Mouse (Mus musculus): ENCODE results near the gene Ccs. TPM values are rescaled to one million over a fixed set of nuclear protein-coding genes. Genes with fewer than 3 reads are reported as not detected.
A peak's percentile ranks its signal among the peaks of the same experiment; 100 is the strongest.
"Not testable (repeated sequence)": the region's sequence is repeated elsewhere in the genome, so short reads cannot be mapped to it uniquely, and the experiment has no call there.

Ccs gene
- polyA plus RNA-seq, 1 experiment = 64.9 TPM

DNA sequence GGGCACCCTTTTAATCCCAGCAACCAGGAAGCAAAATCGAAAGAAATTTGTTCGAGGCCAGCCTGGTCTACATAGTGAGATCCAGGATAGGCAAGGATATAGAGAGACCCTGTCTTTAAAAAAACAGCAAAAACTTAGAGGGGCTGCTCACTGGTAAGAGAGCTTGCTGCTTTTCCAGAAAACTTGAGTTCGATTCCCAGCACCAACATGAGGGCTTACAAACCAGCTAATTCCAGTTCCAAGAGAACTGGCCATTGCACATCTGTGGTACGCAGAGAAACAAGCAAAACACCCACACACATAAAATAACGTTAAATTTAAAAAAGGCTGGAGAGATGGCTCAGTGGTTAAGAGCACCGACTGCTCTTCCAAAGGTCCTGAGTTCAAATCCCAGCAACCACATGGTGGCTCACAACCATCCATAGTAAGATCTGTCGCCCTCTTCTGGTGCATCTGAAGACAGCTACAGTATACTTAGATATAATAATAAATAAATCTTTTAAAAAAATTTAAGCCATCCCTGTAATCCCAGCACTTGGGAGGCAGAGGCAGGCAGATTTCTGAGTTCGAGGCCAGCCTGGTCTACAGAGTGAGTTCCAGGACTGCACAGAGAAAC, 26.7 kb downstream of the Ccs start:
- H3K27ac ChIP-seq (replicated peaks; ENCODE audit: low read depth, low read length); H3K4me1 ChIP-seq (ENCODE audit: control insufficient read depth, insufficient read depth, insufficient read length, low read length): not testable (repeated sequence)
- H3K4me3 ChIP-seq (ENCODE audit: insufficient read depth, low read depth, low read length) = peak overlapping the region; percentile 81

DNA sequence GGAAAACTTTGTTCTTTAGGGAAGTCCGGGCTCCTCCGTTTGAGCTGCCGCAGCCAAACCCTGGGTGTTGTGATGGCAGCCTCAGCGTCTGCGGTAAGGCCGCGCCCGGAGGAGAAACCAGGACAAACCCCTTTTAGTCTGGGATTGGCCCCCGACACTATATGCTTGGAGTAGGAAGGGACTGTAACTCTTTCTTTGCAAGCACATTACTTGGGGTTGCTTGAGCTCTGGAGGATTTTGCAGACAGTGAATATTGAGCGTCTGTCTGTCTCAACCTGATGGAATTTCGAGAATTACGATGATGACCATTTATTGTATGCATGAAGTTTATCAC, 27.3 kb downstream of the Ccs start:
- H3K4me1 ChIP-seq (ENCODE audit: control insufficient read depth, insufficient read depth, insufficient read length, low read length) = peaks cover 2% of the 10 kb centered on the region
- peak overlapping the region; percentile 81 for H3K4me3 ChIP-seq (ENCODE audit: insufficient read depth, low read depth, low read length)
- H3K27ac ChIP-seq (replicated peaks; ENCODE audit: low read depth, low read length) = peak overlapping the region; percentile 83

DNA sequence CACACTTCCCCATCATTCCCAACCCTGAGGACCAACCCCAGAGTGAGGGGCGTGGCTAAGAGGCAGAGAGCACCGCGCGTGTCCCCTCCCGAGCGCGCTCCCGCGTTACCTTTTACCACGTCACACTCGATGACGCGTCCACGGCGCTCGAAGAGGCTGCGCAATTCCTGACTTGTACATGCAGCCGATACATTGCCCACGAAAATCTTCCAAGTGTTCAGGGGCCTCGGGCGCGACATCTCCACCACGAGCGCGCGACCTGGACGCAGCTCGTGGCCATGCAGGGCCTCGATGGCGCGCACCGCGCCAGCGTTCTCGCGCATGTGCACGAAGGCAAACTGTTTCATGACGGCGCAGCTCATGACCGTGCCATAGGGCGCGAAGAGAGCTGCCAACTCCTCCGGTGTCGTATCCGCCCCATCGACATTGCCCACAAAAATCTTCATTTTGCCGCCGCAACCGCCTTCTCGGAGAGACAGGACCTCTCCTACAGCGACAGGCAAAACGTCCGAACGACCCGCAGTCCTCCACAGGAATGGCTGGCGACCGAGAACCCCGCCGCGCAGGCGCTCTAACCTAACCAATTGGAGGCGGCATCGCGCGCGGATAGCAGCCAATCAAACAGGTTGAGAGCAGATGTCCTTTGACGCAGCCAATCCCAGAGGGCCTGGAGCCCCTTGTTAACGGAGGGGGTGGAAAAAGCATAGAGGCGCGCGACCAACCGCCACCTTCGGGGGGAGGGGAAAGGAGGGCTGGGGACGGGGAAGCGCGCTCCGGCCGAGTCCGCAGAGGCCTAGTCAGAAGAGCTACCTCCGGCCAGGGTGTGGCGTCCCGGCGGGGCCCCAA, 27.8 kb downstream of the Ccs start, which contains the start of the genes Gm21992 and Rbm14:
TSS of gene Gm21992 (minus strand) at position 550 of the 846 bp plus-strand sequence.
TSS of gene Rbm14 (minus strand) at position 572 of the 846 bp plus-strand sequence.
- Histone ChIP-seq H3K4me1 (ENCODE audit: control insufficient read depth, insufficient read depth, insufficient read length, low read length) (peaks cover 2% of the 10 kb centered on the region), H3K4me3 (ENCODE audit: insufficient read depth, low read depth, low read length) (peak within 1 kb of the TSS; percentile 86), H3K27ac (replicated peaks; ENCODE audit: low read depth, low read length) (peak within 1 kb of the TSS; percentile 91)

DNA sequence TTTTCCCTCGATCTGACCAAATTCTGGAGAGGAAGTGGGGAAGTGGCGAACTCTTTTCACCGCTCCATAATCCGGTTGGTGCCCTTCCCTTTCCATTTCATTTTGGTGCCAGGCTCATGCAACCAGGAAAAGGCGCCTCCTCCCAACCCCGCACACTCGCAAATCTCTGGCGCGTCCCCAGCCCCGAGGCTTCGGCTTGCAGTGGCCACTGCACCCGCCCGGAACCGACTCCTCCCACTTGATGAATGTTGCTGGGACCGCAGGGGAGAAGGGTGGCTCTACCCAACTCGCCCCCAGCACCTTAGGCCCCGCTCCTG, 28.4 kb downstream of the Ccs start:
- Histone ChIP-seq H3K27ac (replicated peaks; ENCODE audit: low read depth, low read length) (peak overlapping the region; percentile 32; the same call in 1 of the 2 replicates), H3K4me3 (ENCODE audit: insufficient read depth, low read depth, low read length) (peak overlapping the region; percentile 86), H3K4me1 (ENCODE audit: control insufficient read depth, insufficient read depth, insufficient read length, low read length) (peaks cover 2% of the 10 kb centered on the region)

DNA sequence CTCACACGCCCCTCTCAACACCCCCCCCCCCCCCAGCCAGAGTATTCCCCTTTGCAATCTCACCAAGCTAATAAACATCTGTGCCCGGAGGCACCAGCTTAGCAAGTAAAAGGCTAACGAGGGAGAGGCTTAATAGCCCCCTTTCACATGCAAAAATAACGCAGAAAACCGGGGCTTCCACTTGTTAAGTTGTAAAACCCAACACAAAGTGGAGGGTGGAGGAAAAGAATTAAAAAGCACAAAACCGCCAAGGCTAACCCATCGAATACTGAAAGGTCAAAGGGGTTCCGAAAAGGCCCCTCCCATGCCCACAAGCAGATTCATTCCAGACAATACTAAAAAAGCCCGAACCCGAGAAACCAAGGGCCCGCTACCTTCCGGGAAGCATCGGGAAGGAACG, 28.8 kb downstream of the Ccs start:
- H3K4me3 ChIP-seq (ENCODE audit: insufficient read depth, low read depth, low read length) = peak overlapping the region; percentile 86
- peak overlapping the region; percentile 32; the same call in 1 of the 2 replicates for H3K27ac ChIP-seq (replicated peaks; ENCODE audit: low read depth, low read length)
- H3K4me1 ChIP-seq (ENCODE audit: control insufficient read depth, insufficient read depth, insufficient read length, low read length) = peaks cover 2% of the 10 kb centered on the region

DNA sequence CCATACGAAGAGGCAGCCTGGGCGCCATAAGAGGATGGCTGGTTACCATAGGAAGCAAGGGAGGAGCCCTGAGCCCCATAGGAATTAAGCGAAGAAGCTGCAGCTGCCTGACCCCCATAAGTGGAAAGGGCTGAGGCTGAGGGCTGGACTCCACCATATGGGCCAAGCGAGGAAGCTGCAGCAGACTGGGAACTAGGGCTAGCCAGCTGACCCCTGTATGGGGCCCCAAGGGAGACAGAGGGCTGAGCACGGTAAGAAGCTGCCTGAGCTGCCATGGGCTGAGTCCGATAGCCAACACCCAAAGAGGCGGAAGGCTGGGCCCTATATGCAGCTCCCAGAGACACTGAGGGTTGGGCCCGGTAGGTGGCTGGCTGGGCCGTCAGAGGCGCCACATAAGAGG, 35.8 kb downstream of the Ccs start:
- H3K4me3 ChIP-seq (ENCODE audit: insufficient read depth, low read depth, low read length) = no peak overlapping the region
- H3K4me1 ChIP-seq (ENCODE audit: control insufficient read depth, insufficient read depth, insufficient read length, low read length) = no peaks in the 10 kb centered on the region
- H3K27ac ChIP-seq (replicated peaks; ENCODE audit: low read depth, low read length) = no peak overlapping the region

DNA sequence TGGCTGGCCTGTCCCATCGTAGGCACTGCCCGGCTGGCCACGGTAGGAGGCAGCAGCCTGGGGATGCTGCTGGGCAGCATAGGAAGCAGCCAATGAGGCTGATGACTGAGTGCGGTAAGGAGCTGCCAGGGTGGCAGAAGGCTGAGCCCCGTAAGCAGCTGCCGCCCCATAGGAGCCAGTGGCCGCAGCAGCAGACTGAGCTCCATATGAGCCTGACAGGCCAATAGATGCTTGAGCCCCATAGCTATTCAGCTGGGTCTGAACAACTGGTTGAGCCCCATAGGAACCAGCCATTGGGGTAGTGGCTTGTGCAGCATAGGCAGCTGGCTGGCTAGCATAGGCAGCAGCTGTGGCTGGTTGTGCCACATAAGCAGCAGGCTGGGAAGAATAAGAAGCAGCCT, 36.4 kb downstream of the Ccs start:
- H3K27ac ChIP-seq (replicated peaks; ENCODE audit: low read depth, low read length) = no peak overlapping the region
- no peak overlapping the region for H3K4me3 ChIP-seq (ENCODE audit: insufficient read depth, low read depth, low read length)
- H3K4me1 ChIP-seq (ENCODE audit: control insufficient read depth, insufficient read depth, insufficient read length, low read length) = no peaks in the 10 kb centered on the region

DNA sequence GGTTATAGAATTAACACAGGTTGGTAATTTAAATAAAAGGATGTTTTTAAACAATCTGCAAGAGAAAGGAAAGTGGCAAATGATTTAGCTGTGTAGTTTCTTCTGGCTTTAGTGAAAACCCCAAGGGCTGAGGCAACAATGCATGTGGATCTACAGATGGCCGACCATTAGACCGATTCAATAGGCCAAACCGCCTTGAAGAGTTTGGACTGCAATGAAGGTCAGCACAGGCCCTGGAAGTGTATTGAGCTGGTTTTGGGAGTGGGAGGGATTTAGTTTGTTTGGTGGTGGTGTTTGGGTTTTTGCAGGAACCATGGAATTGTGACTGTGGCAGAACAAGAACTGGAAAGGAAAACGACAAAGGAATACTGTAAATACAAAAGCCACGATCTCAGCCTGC, 40.0 kb downstream of the Ccs start:
- H3K27ac ChIP-seq (replicated peaks; ENCODE audit: low read depth, low read length) = no peak overlapping the region
- H3K4me3 ChIP-seq (ENCODE audit: insufficient read depth, low read depth, low read length) = no peak overlapping the region
- no peaks in the 10 kb centered on the region for H3K4me1 ChIP-seq (ENCODE audit: control insufficient read depth, insufficient read depth, insufficient read length, low read length)

DNA sequence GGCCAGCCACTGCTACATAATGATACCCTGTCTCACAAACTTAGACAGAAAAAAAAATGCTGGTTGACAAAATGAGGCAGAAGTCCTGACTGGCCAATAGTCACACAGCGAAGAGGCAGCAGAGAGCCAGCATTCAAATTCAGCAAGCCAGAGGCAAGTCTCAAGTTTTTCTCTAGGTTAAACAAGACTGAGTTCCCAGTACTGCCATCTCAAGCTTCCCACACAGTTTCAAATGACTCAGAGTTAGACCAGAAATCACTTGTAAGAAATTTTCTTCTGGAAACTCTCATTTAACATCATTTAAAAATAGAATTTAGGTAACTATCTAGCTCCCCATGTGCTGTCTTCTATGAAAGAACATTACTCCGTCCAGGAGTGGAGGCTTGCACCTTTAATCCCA, 41.3 kb downstream of the Ccs start:
- no peaks in the 10 kb centered on the region for H3K4me1 ChIP-seq (ENCODE audit: control insufficient read depth, insufficient read depth, insufficient read length, low read length)
- H3K27ac ChIP-seq (replicated peaks; ENCODE audit: low read depth, low read length) = no peak overlapping the region
- no peak overlapping the region for H3K4me3 ChIP-seq (ENCODE audit: insufficient read depth, low read depth, low read length)

DNA sequence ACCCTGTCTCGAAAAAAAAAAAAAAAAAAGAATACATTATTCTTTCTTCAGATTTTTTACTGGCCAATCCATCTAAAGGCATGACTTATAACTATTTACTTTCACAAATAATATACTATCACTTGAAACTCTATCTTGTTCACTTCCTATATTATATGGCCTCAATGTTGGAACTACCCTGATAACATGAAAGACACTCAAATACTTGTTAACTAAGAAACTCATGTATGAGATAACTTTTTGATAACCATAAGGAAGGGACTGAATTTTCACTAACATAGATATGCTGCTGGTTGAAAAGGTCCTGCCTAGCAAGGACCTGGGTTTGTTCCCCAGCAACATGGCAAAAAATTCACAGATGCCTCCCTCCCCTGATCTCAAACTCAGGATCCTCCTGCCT, 43.2 kb downstream of the Ccs start:
- Histone ChIP-seq H3K4me3 (ENCODE audit: insufficient read depth, low read depth, low read length) (no peak overlapping the region), H3K27ac (replicated peaks; ENCODE audit: low read depth, low read length) (no peak overlapping the region), H3K4me1 (ENCODE audit: control insufficient read depth, insufficient read depth, insufficient read length, low read length) (no peaks in the 10 kb centered on the region)

DNA sequence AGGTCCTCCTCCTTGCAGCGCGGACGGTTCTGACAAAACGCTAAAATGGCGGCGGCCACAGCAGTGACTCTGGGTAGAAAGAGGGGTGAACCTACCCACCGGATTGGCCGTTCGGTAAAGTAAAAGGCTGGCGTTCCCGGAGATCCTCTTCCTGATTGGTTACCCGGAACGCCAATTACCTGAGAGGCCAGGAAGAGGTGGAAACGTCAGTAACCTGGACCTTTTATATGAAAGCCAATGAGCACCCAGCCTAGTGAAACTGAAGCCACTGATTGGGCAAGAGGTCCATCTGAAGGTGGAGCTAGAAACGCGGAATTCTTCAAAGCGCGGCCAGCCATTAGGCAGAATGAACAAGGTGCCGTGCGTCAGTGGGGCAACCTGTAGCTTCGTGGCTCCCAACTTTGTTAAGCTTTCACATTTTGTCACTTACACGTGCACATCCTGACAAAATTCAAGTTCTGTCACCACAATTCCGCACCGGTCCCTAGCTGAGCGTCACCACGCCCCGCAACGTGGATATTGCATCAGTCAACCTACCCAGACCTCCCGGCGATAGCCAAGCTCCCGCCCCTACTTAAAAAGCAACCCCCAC, 45.2 kb downstream of the Ccs start, which contains the start of gene Rbm4:
TSS of gene Rbm4 (minus strand) at position 71 of the 592 bp plus-strand sequence.
- H3K27ac ChIP-seq (replicated peaks; ENCODE audit: low read depth, low read length) = peak within 1 kb of the TSS; percentile 32
- peak within 1 kb of the TSS; percentile 79 for H3K4me3 ChIP-seq (ENCODE audit: insufficient read depth, low read depth, low read length)

DNA sequence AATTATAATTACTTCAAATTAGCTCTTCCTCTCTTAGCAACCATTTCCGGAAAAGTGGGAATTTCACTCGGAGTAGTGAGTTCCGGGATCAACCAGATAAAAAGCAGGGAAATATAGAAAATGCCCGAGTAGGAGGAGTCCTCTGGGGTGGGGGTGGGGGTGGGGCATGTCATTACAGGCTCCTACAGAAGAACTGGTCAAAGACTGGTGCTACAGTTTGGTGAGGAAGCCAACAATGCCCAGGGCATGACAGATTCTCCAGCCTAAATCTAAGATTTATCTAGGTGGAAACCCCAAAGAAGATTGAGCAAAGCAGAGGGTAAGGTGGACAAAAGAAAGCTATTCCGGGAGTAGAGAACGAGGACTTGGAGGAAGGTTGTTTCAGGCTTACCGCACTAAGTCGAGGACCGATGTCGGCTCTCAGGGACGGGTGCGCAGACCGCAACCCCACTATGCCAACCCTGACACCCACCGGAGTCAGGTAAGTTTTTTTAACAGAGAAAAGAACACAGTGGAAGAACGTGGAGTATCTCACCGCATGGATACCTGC, 45.8 kb downstream of the Ccs start:
- Histone ChIP-seq H3K4me1 (ENCODE audit: control insufficient read depth, insufficient read depth, insufficient read length, low read length) (no peaks in the 10 kb centered on the region), H3K4me3 (ENCODE audit: insufficient read depth, low read depth, low read length) (peak overlapping the region; percentile 79), H3K27ac (replicated peaks; ENCODE audit: low read depth, low read length) (peak overlapping the region; percentile 32)

More for the DNA sequence above, 45.2 kb downstream of the Ccs start, which contains the start of gene Rbm4:
- H3K4me1 ChIP-seq (ENCODE audit: control insufficient read depth, insufficient read depth, insufficient read length, low read length) = no peaks in the 10 kb centered on the region

DNA sequence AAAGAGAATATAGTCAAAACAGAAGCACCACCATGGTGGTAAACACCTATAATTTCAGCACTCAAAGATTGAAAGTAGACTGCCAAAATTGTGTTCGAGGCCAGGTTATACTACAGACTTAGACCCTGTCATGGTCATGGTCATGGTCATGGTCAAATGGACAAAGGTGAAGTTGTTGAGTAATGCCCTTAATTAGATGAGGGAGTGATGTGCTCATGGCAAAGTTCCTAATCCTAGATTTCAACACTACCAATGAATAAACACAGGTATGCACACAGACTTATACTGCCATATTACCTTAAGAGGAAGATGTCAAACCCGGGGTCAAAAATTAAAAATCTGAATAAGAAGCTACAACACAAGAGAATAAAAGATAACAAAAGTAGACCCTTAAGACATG, 52.8 kb downstream of the Ccs start:
- 0 out of 2 replicates have a peak, but pooled peaks cover 2% of the 10 kb centered on the region for H3K4me1 ChIP-seq (ENCODE audit: control insufficient read depth, insufficient read depth, insufficient read length, low read length)
- H3K27ac ChIP-seq (replicated peaks; ENCODE audit: low read depth, low read length) = no peak overlapping the region
- H3K4me3 ChIP-seq (ENCODE audit: insufficient read depth, low read depth, low read length) = no peak overlapping the region

DNA sequence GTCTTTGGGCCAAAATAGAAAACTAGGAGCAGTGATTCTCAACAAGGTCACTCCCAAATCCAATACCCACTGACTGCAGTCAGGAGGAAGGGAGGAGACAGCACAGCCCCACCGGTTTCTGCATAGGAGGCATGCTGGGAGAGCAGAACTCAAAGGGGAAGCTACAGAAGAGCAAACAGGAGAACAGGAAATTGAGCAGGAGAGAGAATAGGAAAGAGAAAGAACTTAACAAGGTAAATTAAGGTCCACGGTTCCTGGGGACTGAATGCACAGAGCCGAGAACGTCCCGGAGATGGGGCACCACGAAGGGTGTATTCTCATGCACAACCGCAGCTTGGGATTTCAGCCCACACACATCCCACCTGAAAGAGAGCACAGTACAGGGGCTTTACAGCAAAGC, 53.9 kb downstream of the Ccs start:
- H3K4me3 ChIP-seq (ENCODE audit: insufficient read depth, low read depth, low read length) = no peak overlapping the region
- H3K4me1 ChIP-seq (ENCODE audit: control insufficient read depth, insufficient read depth, insufficient read length, low read length) = 0 out of 2 replicates have a peak, but pooled peaks cover 2% of the 10 kb centered on the region
- H3K27ac ChIP-seq (replicated peaks; ENCODE audit: low read depth, low read length) = no peak overlapping the region

DNA sequence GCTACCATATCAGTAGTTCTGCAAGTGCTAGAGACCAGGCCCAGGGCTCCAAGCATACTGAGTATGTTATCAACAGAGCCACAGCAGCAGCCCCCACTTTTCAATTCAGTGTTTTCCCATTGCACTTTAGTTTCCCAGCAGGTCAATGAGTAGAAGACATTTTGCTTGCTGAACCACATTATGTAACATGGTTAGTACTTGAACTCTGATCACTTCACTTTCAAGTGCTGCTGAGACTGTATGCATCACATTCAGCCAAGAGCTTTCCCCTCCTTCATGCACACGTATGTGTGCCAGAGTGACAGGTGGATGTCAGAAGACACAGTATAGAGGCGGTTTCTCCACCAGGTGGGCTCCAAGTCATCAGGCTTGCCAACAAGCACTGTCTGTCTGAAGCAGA, 56.2 kb downstream of the Ccs start:
- no peak overlapping the region for H3K4me3 ChIP-seq (ENCODE audit: insufficient read depth, low read depth, low read length)
- 0 out of 2 replicates have a peak, but pooled peaks cover 2% of the 10 kb centered on the region for H3K4me1 ChIP-seq (ENCODE audit: control insufficient read depth, insufficient read depth, insufficient read length, low read length)
- no peak overlapping the region for H3K27ac ChIP-seq (replicated peaks; ENCODE audit: low read depth, low read length)
